Mouse (Mus musculus): ENCODE results near the gene Fstl1. TPM values are rescaled to one million over a fixed set of nuclear protein-coding genes. Genes with fewer than 3 reads are reported as not detected.

The Fstl1 gene
- polyA plus RNA-seq, 1 experiment from 2014 or later = 641 TPM

GRCm38 (mm10) chr16:37780386-37780785 is 3.7 kb downstream of the Fstl1 start:
- DNase-seq (ENCODE audit: low spot score) (no peak), ATAC-seq (replicated peaks; ENCODE audit: low FRiP score, low read depth) (no peak; the same call in 1 of the 2 replicates)
- Histone ChIP-seq H3K36me3 (ENCODE audit: insufficient read depth, low read length) (peaks cover 20% of the 10 kb centered on the region), H3K27me3 (ENCODE audit: insufficient read depth, low read length) (no peaks in the 10 kb centered on the region), H3K9ac (ENCODE audit: low read depth, low read length) (no peak overlapping the region), H3K27ac (peak overlapping the region; percentile 57), H3K4me3 (replicated peaks; ENCODE audit: low read depth, low read length) (no peak overlapping the region), H3K4me1 (replicated peaks; ENCODE audit: insufficient read depth, low read length) (peaks cover 19% of the 10 kb centered on the region; the same call in 1 of the 2 replicates), H3K9me3 (replicated peaks; ENCODE audit: low read length) (no peaks in the 10 kb centered on the region), H3K4me2 (ENCODE audit: low read length) (peak overlapping the region; percentile 71; the same call in 1 of the 2 replicates)
- 12% methylated on average over 1 of the region's 1 CpGs for WGBS
- no peak for TF ChIP-seq CTCF (IDR thresholded peaks at IDR 0.05; ENCODE audit: low read depth)

- H3K36me3 ChIP-seq (ENCODE audit: insufficient read depth, low read length) = peaks cover 20% of the 10 kb centered on the region
- no peak overlapping the region for H3K4me3 ChIP-seq (replicated peaks; ENCODE audit: low read depth, low read length)
- peak overlapping the region; percentile 71 for H3K4me2 ChIP-seq (ENCODE audit: low read length)
- H3K27ac ChIP-seq = peak overlapping the region; percentile 57
- no peak for DNase-seq (ENCODE audit: low spot score)
- TF ChIP-seq CTCF (IDR thresholded peaks at IDR 0.05; ENCODE audit: low read depth) = no peak
- no peaks in the 10 kb centered on the region for H3K27me3 ChIP-seq (ENCODE audit: insufficient read depth, low read length)
- H3K4me1 ChIP-seq (replicated peaks; ENCODE audit: insufficient read depth, low read length) = peaks cover 19% of the 10 kb centered on the region; the same call in 1 of the 2 replicates
- WGBS = 53% methylated on average over 3 of the region's 3 CpGs
- H3K9ac ChIP-seq (ENCODE audit: low read depth, low read length) = no peak overlapping the region
- H3K9me3 ChIP-seq (replicated peaks; ENCODE audit: low read length) = no peaks in the 10 kb centered on the region
- ATAC-seq (replicated peaks; ENCODE audit: low FRiP score, low read depth) = no peak
Observed at GRCm38 (mm10) chr16:37780911-37781310, 4.2 kb downstream of the Fstl1 start.

- TF ChIP-seq CTCF (IDR thresholded peaks at IDR 0.05; ENCODE audit: low read depth) = no peak
- H3K9me3 ChIP-seq (replicated peaks; ENCODE audit: low read length) = no peaks in the 10 kb centered on the region
- WGBS = 69% methylated on average over 3 of the region's 3 CpGs
- H3K36me3 ChIP-seq (ENCODE audit: insufficient read depth, low read length) = peaks cover 20% of the 10 kb centered on the region
- ATAC-seq (replicated peaks; ENCODE audit: low FRiP score, low read depth) = no peak
- DNase-seq (ENCODE audit: low spot score) = no peak
- H3K27me3 ChIP-seq (ENCODE audit: insufficient read depth, low read length) = no peaks in the 10 kb centered on the region
- H3K4me1 ChIP-seq (replicated peaks; ENCODE audit: insufficient read depth, low read length) = peaks cover 51% of the 10 kb centered on the region
- no peak overlapping the region for H3K4me2 ChIP-seq (ENCODE audit: low read length)
- no peak overlapping the region for H3K27ac ChIP-seq
- H3K9ac ChIP-seq (ENCODE audit: low read depth, low read length) = no peak overlapping the region
- H3K4me3 ChIP-seq (replicated peaks; ENCODE audit: low read depth, low read length) = no peak overlapping the region
Observed at GRCm38 (mm10) chr16:37784526-37784925, 7.9 kb downstream of the Fstl1 start.

GRCm38 (mm10) chr16:37787558-37788194 is 11.0 kb downstream of the Fstl1 start:
- ATAC-seq (replicated peaks; ENCODE audit: low FRiP score, low read depth) (no peak), DNase-seq (ENCODE audit: low spot score) (no peak)
- Histone ChIP-seq H3K27ac (peak overlapping the region; percentile 84), H3K9me3 (replicated peaks; ENCODE audit: low read length) (no peaks in the 10 kb centered on the region), H3K4me1 (replicated peaks; ENCODE audit: insufficient read depth, low read length) (peaks cover 55% of the 10 kb centered on the region), H3K36me3 (ENCODE audit: insufficient read depth, low read length) (peaks cover 15% of the 10 kb centered on the region), H3K4me2 (ENCODE audit: low read length) (peak overlapping the region; percentile 38; the same call in 1 of the 2 replicates), H3K9ac (ENCODE audit: low read depth, low read length) (peak overlapping the region; percentile 40; the same call in 1 of the 2 replicates), H3K4me3 (replicated peaks; ENCODE audit: low read depth, low read length) (no peak overlapping the region), H3K27me3 (ENCODE audit: insufficient read depth, low read length) (no peaks in the 10 kb centered on the region)
- TF ChIP-seq CTCF (IDR thresholded peaks at IDR 0.05; ENCODE audit: low read depth) = no peak
- 35% methylated on average over 9 of the region's 9 CpGs for WGBS

- 10% methylated on average over 12 of the region's 12 CpGs for WGBS
Observed at GRCm38 (mm10) chr16:37788367-37789014, 11.8 kb downstream of the Fstl1 start.

GRCm38 (mm10) chr16:37789015-37789381 is 12.3 kb downstream of the Fstl1 start:
- H3K27ac ChIP-seq = peak overlapping the region; percentile 84
- no peaks in the 10 kb centered on the region for H3K27me3 ChIP-seq (ENCODE audit: insufficient read depth, low read length)
- no peak overlapping the region for H3K4me3 ChIP-seq (replicated peaks; ENCODE audit: low read depth, low read length)
- peaks cover 55% of the 10 kb centered on the region for H3K4me1 ChIP-seq (replicated peaks; ENCODE audit: insufficient read depth, low read length)
- no peak overlapping the region for H3K9ac ChIP-seq (ENCODE audit: low read depth, low read length)
- ATAC-seq (replicated peaks; ENCODE audit: low FRiP score, low read depth) (no peak), DNase-seq (ENCODE audit: low spot score) (no peak)
- H3K9me3 ChIP-seq (replicated peaks; ENCODE audit: low read length) = no peaks in the 10 kb centered on the region
- H3K36me3 ChIP-seq (ENCODE audit: insufficient read depth, low read length) = peaks cover 8% of the 10 kb centered on the region; the same call in 1 of the 2 replicates
- 49% methylated on average over 6 of the region's 6 CpGs for WGBS
- peak overlapping the region; percentile 38 for H3K4me2 ChIP-seq (ENCODE audit: low read length)
- TF ChIP-seq CTCF (IDR thresholded peaks at IDR 0.05; ENCODE audit: low read depth) = no peak

More at GRCm38 (mm10) chr16:37788367-37789014, 11.8 kb downstream of the Fstl1 start:
- no peak overlapping the region for H3K4me3 ChIP-seq (replicated peaks; ENCODE audit: low read depth, low read length)
- TF ChIP-seq CTCF (IDR thresholded peaks at IDR 0.05; ENCODE audit: low read depth) = no peak
- ATAC-seq (replicated peaks; ENCODE audit: low FRiP score, low read depth) = peak; percentile 82; the same call in 1 of the 2 replicates
- no peaks in the 10 kb centered on the region for H3K9me3 ChIP-seq (replicated peaks; ENCODE audit: low read length)
- H3K27me3 ChIP-seq (ENCODE audit: insufficient read depth, low read length) = no peaks in the 10 kb centered on the region
- H3K4me2 ChIP-seq (ENCODE audit: low read length) = peak overlapping the region; percentile 38
- peak; percentile 95 for DNase-seq (ENCODE audit: low spot score)
- H3K9ac ChIP-seq (ENCODE audit: low read depth, low read length) = peak overlapping the region; percentile 8; the same call in 1 of the 2 replicates
- H3K36me3 ChIP-seq (ENCODE audit: insufficient read depth, low read length) = 0 out of 2 replicates have a peak, but pooled peaks cover 8% of the 10 kb centered on the region
- H3K27ac ChIP-seq = peak overlapping the region; percentile 84
- peaks cover 55% of the 10 kb centered on the region for H3K4me1 ChIP-seq (replicated peaks; ENCODE audit: insufficient read depth, low read length)

Measured in kidney, postnatal 0 days (tissue).